Mouse (Mus musculus): ENCODE results near the gene Hoxa3. TPM values are rescaled to one million over a fixed set of nuclear protein-coding genes. Genes with fewer than 3 reads are reported as not detected.
A peak's percentile ranks its signal among the peaks of the same experiment; 100 is the strongest.

The Hoxa3 gene
- polyA plus RNA-seq, 1 experiment = 3.5 TPM

DNA sequence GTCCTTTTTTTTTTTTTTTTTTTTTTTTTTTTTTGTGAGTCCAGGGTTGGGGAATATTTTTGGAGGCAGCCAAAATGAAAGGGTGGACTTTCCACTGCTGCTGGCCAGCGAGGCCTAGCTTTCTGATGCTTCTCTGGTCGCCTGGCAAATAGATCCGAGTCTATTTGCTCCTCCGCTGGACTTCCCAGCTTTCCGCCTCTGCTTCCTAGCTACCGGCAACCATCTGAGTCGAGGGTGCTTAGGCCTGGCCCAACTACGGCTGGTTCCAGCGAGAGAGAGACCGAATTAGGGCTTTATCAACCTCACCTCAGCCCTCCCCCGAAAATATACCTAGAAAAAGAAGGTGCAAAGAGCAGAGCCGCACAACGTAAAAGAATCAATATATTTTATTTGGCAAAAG lies 9.6 kb upstream of the Hoxa3 start:
- TF ChIP-seq CTCF (IDR thresholded peaks at IDR 0.05; ENCODE audit: borderline replicate concordance, control insufficient read depth, extremely low read depth, insufficient read depth, low read length, poor library complexity) (no peak), POLR2A (IDR thresholded peaks at IDR 0.05; ENCODE audit: control insufficient read depth, extremely low read depth, insufficient read depth, low read length, poor library complexity) (no peak)
- Histone ChIP-seq H3K4me1 (replicated peaks; ENCODE audit: control insufficient read depth, insufficient read depth, low read length) (peaks cover 2% of the 10 kb centered on the region), H3K36me3 (ENCODE audit: control insufficient read depth, insufficient read depth, low read length) (no peaks in the 10 kb centered on the region), H3K4me3 (ENCODE audit: control insufficient read depth, insufficient read depth, low read length) (no peak overlapping the region), H3K27me3 (ENCODE audit: control insufficient read depth, insufficient read depth, low read length) (peaks cover 36% of the 10 kb centered on the region), H3K27ac (ENCODE audit: control insufficient read depth, insufficient read depth, low read length) (no peak overlapping the region)
- DNase-seq = no peak
- WGBS = 58% methylated on average over 13 of the region's 13 CpGs

DNA sequence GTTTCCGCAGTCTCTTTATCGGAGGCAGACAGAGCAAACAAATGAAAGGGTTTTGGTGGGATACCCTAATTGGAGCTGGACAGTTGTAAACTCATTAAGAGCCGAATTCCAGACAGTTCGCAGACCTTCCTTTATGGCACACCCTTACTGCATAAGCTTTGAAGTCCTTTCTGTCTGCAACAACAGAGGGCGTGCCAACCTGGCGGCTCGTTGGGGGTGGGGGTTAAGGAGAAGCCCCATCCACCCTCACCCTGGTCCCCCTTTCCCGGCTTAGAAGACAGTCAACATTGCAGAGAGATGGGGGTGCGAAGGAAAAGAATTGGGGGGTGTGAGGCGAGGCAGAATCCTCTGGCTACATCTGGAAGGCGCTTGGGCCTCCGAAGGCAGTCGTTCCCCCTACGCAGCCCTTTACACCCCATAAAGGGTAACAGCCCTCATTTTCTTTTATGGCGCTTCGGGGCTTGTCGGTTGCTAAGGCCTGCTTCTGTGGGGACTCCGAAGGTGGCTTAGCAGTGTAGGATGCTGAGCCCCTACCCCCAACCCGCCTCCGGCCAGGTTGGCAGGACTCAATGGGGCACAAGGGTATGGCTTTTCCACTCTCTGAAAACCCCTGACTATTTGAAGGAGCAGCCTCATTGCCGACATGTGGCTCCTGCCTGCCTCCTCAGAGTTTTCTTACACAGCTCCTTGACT lies 9.0 kb upstream of the Hoxa3 start:
- Histone ChIP-seq H3K27ac (ENCODE audit: control insufficient read depth, insufficient read depth, low read length) (no peak overlapping the region), H3K36me3 (ENCODE audit: control insufficient read depth, insufficient read depth, low read length) (no peaks in the 10 kb centered on the region), H3K27me3 (ENCODE audit: control insufficient read depth, insufficient read depth, low read length) (peaks cover 33% of the 10 kb centered on the region), H3K4me3 (ENCODE audit: control insufficient read depth, insufficient read depth, low read length) (no peak overlapping the region), H3K4me1 (replicated peaks; ENCODE audit: control insufficient read depth, insufficient read depth, low read length) (peaks cover 8% of the 10 kb centered on the region)
- no peak for DNase-seq
- 20% methylated on average over 21 of the region's 21 CpGs for WGBS
- TF ChIP-seq CTCF (IDR thresholded peaks at IDR 0.05; ENCODE audit: borderline replicate concordance, control insufficient read depth, extremely low read depth, insufficient read depth, low read length, poor library complexity) (no peak), POLR2A (IDR thresholded peaks at IDR 0.05; ENCODE audit: control insufficient read depth, extremely low read depth, insufficient read depth, low read length, poor library complexity) (no peak)

DNA sequence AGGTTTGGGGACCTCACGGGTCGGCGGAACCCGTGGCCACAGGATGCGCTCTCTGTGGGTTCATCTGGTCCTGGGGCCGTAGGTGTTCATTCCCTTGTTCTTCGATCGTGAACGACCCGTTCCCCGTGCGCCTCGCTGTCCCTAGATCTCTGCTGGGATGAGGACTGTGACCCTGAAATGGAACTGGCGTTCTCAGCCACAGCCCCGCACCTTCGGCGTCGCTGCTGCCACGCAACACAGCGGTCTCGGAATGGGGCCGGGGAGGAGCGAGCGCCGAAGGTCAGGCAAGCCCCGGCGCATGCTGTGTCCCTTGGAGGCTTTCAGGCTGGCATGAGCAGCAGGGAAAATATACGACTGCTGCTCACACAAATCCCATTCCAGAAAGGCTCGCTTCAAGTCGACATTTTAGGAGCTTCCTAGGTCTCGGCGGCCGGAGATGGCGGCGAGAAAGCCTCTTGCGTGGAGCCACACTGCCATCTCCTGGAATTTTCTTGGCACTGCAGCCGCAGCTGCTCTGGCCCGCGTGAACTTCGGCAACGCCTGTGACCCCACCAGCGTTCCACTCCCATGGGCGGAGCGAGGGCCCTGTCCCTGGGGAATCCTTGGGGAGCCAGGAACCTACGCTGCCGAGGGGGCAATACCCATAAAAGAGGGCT lies 8.3 kb upstream of the Hoxa3 start, which contains the start of gene Hoxa7:
TSS of gene Hoxa7 (minus strand) at position 518 of the 656 bp plus-strand sequence.
- DNase-seq = peak; percentile 76
- peaks cover 11% of the 10 kb centered on the region for H3K4me1 ChIP-seq (replicated peaks; ENCODE audit: control insufficient read depth, insufficient read depth, low read length)
- peaks cover 35% of the 10 kb centered on the region for H3K27me3 ChIP-seq (ENCODE audit: control insufficient read depth, insufficient read depth, low read length)
- no peaks in the 10 kb centered on the region for H3K36me3 ChIP-seq (ENCODE audit: control insufficient read depth, insufficient read depth, low read length)
- peak within 1 kb of the TSS; percentile 73 for H3K4me3 ChIP-seq (ENCODE audit: control insufficient read depth, insufficient read depth, low read length)
- no peak within 1 kb of the TSS for H3K27ac ChIP-seq (ENCODE audit: control insufficient read depth, insufficient read depth, low read length)
- no peak for TF ChIP-seq POLR2A (IDR thresholded peaks at IDR 0.05; ENCODE audit: control insufficient read depth, extremely low read depth, insufficient read depth, low read length, poor library complexity)
- TF ChIP-seq CTCF (IDR thresholded peaks at IDR 0.05; ENCODE audit: borderline replicate concordance, control insufficient read depth, extremely low read depth, insufficient read depth, low read length, poor library complexity) = peak; percentile 96
- under 1% methylated on average over 46 of the region's 46 CpGs for WGBS

DNA sequence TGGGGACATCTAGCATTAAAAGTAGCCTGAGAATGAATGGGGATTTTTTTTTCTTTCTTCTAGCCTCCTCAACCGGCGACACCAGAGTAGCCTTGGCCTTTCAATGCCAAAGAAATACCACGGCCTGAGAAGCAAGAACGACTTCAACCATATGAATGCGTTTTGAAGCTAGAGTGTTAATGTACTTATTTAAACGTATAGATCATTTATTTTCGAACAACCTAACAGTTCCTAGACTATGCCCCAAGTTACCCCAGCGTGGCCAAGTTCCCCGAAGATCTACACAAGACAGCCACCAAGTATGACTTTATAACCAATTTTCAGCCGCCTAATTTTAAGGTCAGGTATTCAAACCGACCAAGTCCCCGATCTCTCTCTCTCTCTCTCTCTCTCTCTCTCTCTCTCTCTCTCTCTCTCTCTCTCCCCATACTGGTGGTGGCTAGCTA lies 7.8 kb upstream of the Hoxa3 start:
- Histone ChIP-seq H3K27ac (ENCODE audit: control insufficient read depth, insufficient read depth, low read length) (no peak overlapping the region), H3K36me3 (ENCODE audit: control insufficient read depth, insufficient read depth, low read length) (no peaks in the 10 kb centered on the region), H3K27me3 (ENCODE audit: control insufficient read depth, insufficient read depth, low read length) (peaks cover 31% of the 10 kb centered on the region), H3K4me3 (ENCODE audit: control insufficient read depth, insufficient read depth, low read length) (peak overlapping the region; percentile 73), H3K4me1 (replicated peaks; ENCODE audit: control insufficient read depth, insufficient read depth, low read length) (peaks cover 11% of the 10 kb centered on the region)
- DNase-seq = no peak
- TF ChIP-seq POLR2A (IDR thresholded peaks at IDR 0.05; ENCODE audit: control insufficient read depth, extremely low read depth, insufficient read depth, low read length, poor library complexity) (no peak), CTCF (IDR thresholded peaks at IDR 0.05; ENCODE audit: borderline replicate concordance, control insufficient read depth, extremely low read depth, insufficient read depth, low read length, poor library complexity) (no peak)
- 6% methylated on average over 12 of the region's 12 CpGs for WGBS

DNA sequence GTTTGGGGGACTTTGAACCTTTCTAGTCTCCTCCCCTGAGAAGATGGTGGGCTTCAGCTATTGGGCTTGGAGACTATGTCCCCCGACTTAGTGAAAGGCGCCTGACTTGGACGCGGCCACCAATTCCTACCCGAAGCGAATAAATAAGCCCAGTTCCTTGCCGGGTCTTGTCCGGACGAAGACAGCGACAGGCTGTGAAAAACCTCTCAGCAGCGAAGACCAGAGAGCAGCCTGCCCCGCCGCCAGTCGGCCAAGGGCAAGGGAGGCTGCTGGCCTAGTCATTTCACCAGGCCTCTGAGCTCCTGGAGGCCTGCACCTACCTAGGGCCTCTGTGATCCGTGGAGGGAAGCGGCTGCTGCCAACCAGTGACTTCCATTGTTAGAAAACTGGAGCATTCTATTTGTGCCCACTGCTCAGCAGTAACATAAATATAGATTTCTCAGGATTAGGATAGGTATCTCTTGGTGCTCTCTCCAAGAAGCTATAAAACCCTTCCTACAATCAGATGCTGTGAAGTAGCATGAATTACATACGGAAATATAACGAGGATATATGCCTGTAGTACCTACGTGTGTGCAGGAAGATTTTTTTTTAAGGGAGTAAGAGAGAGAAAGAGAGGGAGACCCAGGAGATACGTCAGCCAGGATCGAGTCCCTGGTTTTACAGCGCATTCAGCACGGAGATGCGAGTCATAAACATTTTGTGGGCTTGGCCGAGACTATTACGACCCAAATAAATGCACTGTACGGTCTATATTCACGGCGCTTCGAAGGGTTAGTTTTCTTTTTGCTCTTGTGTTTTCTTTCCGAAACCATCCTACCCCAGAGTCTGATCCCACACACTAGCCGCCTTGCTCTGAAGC lies 7.1 kb upstream of the Hoxa3 start:
- peaks cover 11% of the 10 kb centered on the region for H3K4me1 ChIP-seq (replicated peaks; ENCODE audit: control insufficient read depth, insufficient read depth, low read length)
- DNase-seq = no peak
- H3K27ac ChIP-seq (ENCODE audit: control insufficient read depth, insufficient read depth, low read length) = no peak overlapping the region
- H3K27me3 ChIP-seq (ENCODE audit: control insufficient read depth, insufficient read depth, low read length) = peaks cover 27% of the 10 kb centered on the region
- no peaks in the 10 kb centered on the region for H3K36me3 ChIP-seq (ENCODE audit: control insufficient read depth, insufficient read depth, low read length)
- WGBS = 32% methylated on average over 32 of the region's 32 CpGs
- TF ChIP-seq POLR2A (IDR thresholded peaks at IDR 0.05; ENCODE audit: control insufficient read depth, extremely low read depth, insufficient read depth, low read length, poor library complexity) (no peak), CTCF (IDR thresholded peaks at IDR 0.05; ENCODE audit: borderline replicate concordance, control insufficient read depth, extremely low read depth, insufficient read depth, low read length, poor library complexity) (no peak)
- H3K4me3 ChIP-seq (ENCODE audit: control insufficient read depth, insufficient read depth, low read length) = no peak overlapping the region
